Mouse (Mus musculus) heart, postnatal 36 days (tissue): ENCODE data around the gene Olfr686. TPM values are rescaled to one million over a fixed set of nuclear protein-coding genes. Genes with fewer than 3 reads are reported as not detected.

Source experiments
- DNase-seq, 2 experiments: peaks; one replicate each; pipeline ENCODE4 v3.0.0; 2021 to 2022
- intact Hi-C: fragments of 180-260 bp; cut with DNase I; formaldehyde crosslinking; loops from one replicate; pipeline ENCODE4 v1.15.1; 2025
- total RNA-seq, 2 experiments: library from RNA; stranded (reverse); gene quantifications; 2 replicates each; pipeline ENCODE4 v1.2.3; 2021

The Olfr686 gene
- not detected for total RNA-seq

- intact Hi-C loops = no loop called here
- DNase-seq = no peak
These were observed at the start of gene Olfr686 for GRCm38 (mm10) chr7:105207385-105207784. Olfr686 (minus strand) TSS chr7:105207485.

DNA sequence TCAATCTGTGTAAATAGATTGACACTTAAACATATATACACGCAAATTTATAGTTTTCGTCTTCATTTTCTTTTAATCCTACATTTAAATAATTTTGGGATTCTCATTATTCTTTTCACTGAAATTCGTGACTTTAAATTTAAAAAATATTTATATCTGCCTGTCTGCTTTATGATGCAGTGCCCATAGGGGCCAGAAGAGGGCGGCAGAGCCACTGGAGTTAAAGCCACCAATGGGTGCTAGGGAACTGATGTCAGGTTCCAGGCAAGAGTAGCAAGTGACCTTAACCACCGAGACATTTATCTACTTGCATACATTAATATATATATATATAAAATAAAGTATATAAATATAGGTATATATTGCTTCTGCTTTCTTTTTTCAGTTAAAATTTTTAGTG, 49.4 kb upstream of the Olfr686 start:
- intact Hi-C loops = no loop called here
- DNase-seq = peak in 1 of 2 experiments; percentile 23

GRCm38 (mm10) chr7:105248197-105248596, 40.9 kb upstream of the Olfr686 start:
- DNase-seq = no peak
- intact Hi-C loops = no loop called here

DNA sequence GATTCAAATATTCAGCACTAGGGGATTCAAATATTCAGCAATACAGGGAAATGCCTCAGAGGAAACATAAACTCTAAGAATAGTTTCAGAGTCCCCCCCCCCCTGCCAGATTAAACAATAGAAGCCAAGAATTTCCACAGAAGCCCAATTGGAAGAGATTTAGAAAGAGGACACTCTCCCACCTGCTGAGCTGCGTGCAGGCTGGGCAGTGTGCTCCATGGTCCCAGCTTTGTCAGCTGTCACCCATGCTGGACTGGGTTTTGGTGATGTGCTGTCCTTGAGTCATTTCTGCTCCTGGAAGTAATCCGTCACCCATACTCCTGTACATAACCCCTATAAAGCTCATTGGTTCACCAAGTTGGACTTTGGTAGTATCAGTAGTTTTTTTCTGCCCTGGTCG, 40.4 kb upstream of the Olfr686 start:
- no peak for DNase-seq

DNA sequence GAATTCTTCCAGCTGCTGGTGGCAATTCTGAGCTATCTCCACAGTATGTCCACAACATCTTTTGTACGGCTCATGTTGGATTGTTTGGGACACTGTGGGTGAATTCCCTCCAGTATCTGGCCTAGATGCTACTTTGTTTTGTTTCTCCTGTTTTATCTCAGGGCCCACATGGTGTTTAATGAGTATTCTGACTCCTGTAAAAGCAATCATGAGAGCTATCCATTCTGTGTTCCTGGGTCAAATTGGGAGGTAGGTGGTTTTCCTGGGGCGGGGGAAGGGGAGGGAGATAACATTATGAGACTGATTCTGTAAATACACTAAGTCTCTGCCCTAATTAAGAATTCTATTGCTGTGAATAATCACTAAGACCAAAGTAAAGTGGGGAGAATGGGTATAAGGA, 22.1 kb upstream of the Olfr686 start:
- intact Hi-C loops = loop anchor here (5.0 kb wide), 4 partner anchors 57 to 253 kb away; partner anchors contain the start of gene Cavin3
- DNase-seq = no peak

More for the DNA sequence above, 40.4 kb upstream of the Olfr686 start:
- intact Hi-C loops = no loop called here

- no peak for DNase-seq
- intact Hi-C loops = loop anchor here (5.0 kb wide), 4 partner anchors 56 to 254 kb away; partner anchors contain the start of gene Cavin3
These were observed 20.9 kb upstream of the Olfr686 start for GRCm38 (mm10) chr7:105228138-105228537.

DNA sequence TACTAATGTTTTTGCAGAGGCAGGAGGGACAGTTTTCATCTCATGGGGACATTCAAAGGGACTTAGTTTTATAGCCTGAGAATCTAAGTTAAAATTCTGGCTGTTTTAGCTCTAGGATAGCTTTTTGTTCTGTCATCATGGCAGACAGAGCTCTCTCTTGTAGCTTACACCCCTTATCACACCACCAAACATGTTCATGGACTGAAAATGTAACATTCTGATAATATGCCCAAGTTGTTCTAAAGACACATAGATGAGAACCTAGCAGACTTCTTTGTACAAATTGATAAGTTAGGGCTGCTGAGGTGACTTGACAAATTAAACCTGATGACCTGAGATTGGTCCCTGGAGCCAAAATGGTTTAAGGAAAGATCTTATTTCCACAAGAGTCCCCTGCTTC, 19.4 kb upstream of the Olfr686 start:
- no peak for DNase-seq
- intact Hi-C loops = loop anchor here (5.0 kb wide), 4 partner anchors 54 to 256 kb away; partner anchors contain the start of gene Cavin3

GRCm38 (mm10) chr7:105226072-105226471, 18.8 kb upstream of the Olfr686 start:
- no peak for DNase-seq
- intact Hi-C loops = loop anchor here (5.0 kb wide), 4 partner anchors 54 to 256 kb away; partner anchors contain the start of gene Cavin3

GRCm38 (mm10) chr7:105218281-105218680, 11.0 kb upstream of the Olfr686 start:
- DNase-seq = no peak
- intact Hi-C loops = no loop called here

GRCm38 (mm10) chr7:105214761-105215160, 7.5 kb upstream of the Olfr686 start:
- no peak for DNase-seq
- intact Hi-C loops = no loop called here

- DNase-seq = no peak
- intact Hi-C loops = no loop called here
These were observed 21.4 kb downstream of the Olfr686 start, which contains the start of gene Olfr685 for GRCm38 (mm10) chr7:105185912-105186311. Olfr685 (minus strand) TSS chr7:105186012.

DNA sequence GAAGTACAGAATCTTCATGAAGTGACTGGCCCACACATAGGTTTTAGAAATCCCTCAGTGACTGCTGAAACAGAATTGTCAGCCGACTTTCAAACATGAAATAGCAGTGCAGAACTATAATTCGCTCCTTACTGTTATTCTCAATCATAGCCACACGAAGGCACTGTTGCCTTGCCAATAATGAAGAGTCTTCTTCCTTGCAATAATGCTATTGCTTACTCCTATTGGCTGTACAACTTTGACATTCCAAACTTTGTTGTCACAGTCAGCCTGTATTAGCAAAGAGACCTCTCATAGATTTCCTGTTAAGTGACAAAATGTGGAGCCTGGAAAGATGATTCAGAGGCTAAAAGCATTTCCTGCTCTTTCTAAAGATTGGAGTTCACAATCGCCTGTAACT, 36.5 kb downstream of the Olfr686 start:
- intact Hi-C loops = loop anchor here (1.0 to 5.0 kb wide), 4 partner anchors 57 to 344 kb away; no protein-coding TSS in a partner anchor
- peak; percentile 4 to 5 for DNase-seq

DNA sequence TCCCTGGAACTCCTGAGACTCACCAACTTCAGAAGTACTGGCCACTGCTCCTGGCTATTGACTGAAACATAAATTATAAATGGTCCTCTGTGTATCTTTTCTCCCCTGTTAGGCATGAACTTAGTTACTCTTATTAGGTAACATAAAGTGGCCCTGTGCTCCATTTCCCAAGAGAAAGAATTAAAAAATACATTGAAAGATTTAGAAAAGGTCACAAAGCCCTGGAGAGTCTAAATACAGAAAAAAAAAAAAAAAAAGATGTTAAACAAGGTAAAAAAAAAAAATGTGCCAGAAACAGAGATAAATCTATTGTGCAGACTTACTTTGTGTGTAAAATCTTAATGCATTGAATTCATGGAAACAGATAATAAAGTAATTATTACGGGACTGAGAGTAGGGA, 43.7 kb downstream of the Olfr686 start, which contains the start of gene Olfr684:
Olfr684 (minus strand) TSS at position 101 of the 400 bp plus-strand sequence.
- intact Hi-C loops = no loop called here
- DNase-seq = no peak

Other genes with a start within 250 kb of the Olfr686 start
- gene Olfr670, start 244.9 kb downstream of the Olfr686 start, total RNA-seq = not detected
- not detected for gene Olfr671, start 228.4 kb downstream of the Olfr686 start, total RNA-seq
- gene Olfr672, start 205.5 kb downstream of the Olfr686 start, total RNA-seq = not detected
- gene Olfr675, start 179.0 kb downstream of the Olfr686 start, total RNA-seq = not detected
- gene Olfr676, start 174.8 kb downstream of the Olfr686 start, total RNA-seq = not detected
- gene Olfr677, start 156.1 kb downstream of the Olfr686 start, total RNA-seq = not detected
- gene Olfr678, start 143.0 kb downstream of the Olfr686 start, total RNA-seq = not detected
- gene Olfr679, start 126.3 kb downstream of the Olfr686 start, total RNA-seq = not detected
- not detected for gene Olfr680-ps1, start 114.7 kb downstream of the Olfr686 start, total RNA-seq
- not detected for gene Olfr681, start 90.6 kb downstream of the Olfr686 start, total RNA-seq
- gene Olfr683, start 60.5 kb downstream of the Olfr686 start, total RNA-seq = not detected
- not detected for gene Olfr684, start 43.8 kb downstream of the Olfr686 start, total RNA-seq
- gene Olfr685, start 21.5 kb downstream of the Olfr686 start, total RNA-seq = not detected
- not detected for gene Olfr688, start 80.6 kb upstream of the Olfr686 start, total RNA-seq
- gene Olfr689, start 103.7 kb upstream of the Olfr686 start, total RNA-seq = not detected
- gene Olfr690, start 126.6 kb upstream of the Olfr686 start, total RNA-seq = not detected
- under 1 TPM in 1 of 2 experiments, not detected in 1; 0.11 TPM for gene Olfr691, start 134.8 kb upstream of the Olfr686 start, total RNA-seq
- not detected for gene Olfr692, start 160.7 kb upstream of the Olfr686 start, total RNA-seq
- gene Gm5901, start 167.6 kb upstream of the Olfr686 start, total RNA-seq = not detected
- 10 to 100 TPM; 18.1 to 19.0 TPM for gene Fam160a2, start 192.6 kb upstream of the Olfr686 start, total RNA-seq
- gene Cnga4, start 197.1 kb upstream of the Olfr686 start, total RNA-seq = not detected
- gene Cckbr, start 218.2 kb upstream of the Olfr686 start, total RNA-seq = not detected